Mouse (Mus musculus): ENCODE data around the gene Oasl1.

GRCm38 (mm10) chr5:114978473-114978872, 55.4 kb downstream of the Oasl1 start:
- no peak for TF ChIP-seq POLR2A (IDR thresholded peaks at IDR 0.05; ENCODE audit: borderline replicate concordance, extremely low read depth, low read depth, low read length)
- TF ChIP-seq CTCF (IDR thresholded peaks at IDR 0.05; ENCODE audit: insufficient read depth, low read length) = no peak

Data from lung, adult 2 months (tissue).